Mouse (Mus musculus) heart, embryonic 15.5 days (tissue): Measurements from ENCODE around the gene Rec114. TPM values are rescaled to one million over a fixed set of nuclear protein-coding genes. Genes with fewer than 3 reads are reported as not detected.
A peak's percentile ranks its signal among the peaks of the same experiment; 100 is the strongest.

Source experiments
- ATAC-seq: fragments of 200-750 bp; cut with Nextera tagmentation; replicated peaks from 2 replicates; pipeline ENCODE4 v1.8.0; 2017; ENCODE audit warnings: low read depth, moderate TSS enrichment; ENCODE audit not compliant: insufficient number of reproducible peaks, insufficient read depth, low FRiP score
- H3K27ac ChIP-seq: fragments of 300-500 bp; sonication (generic); 2 replicates; pipeline ENCODE4 v1.5.1; 2015; ENCODE audit warnings: mild to moderate bottlenecking, inconsistent platforms
- H3K27me3 ChIP-seq: fragments of 300-500 bp; sonication (generic); 2 replicates; pipeline ENCODE4 v1.6.1; 2015; ENCODE audit warnings: inconsistent platforms
- H3K36me3 ChIP-seq: fragments of 300-500 bp; sonication (generic); 2 replicates; pipeline ENCODE4 v1.6.1; 2015; ENCODE audit warnings: mild to moderate bottlenecking, inconsistent platforms
- H3K4me1 ChIP-seq: fragments of 300-500 bp; sonication (generic); replicated peaks from 2 replicates; pipeline ENCODE4 v1.6.1; 2015; ENCODE audit warnings: inconsistent platforms
- H3K4me2 ChIP-seq: fragments of 300-500 bp; sonication (generic); 2 replicates; pipeline ENCODE4 v1.6.1; 2015; ENCODE audit warnings: inconsistent platforms, mild to moderate bottlenecking, moderate library complexity
- H3K4me3 ChIP-seq: fragments of 300-500 bp; sonication (generic); 2 replicates; pipeline ENCODE4 v1.5.1; 2015; ENCODE audit warnings: mild to moderate bottlenecking, inconsistent platforms
- H3K9ac ChIP-seq: fragments of 300-500 bp; sonication (generic); 2 replicates; pipeline ENCODE4 v1.6.1; 2015; ENCODE audit warnings: mild to moderate bottlenecking, inconsistent platforms
- H3K9me3 ChIP-seq: fragments of 300-500 bp; sonication (generic); replicated peaks from 2 replicates; pipeline ENCODE4 v1.6.1; 2016; ENCODE audit warnings: inconsistent platforms
- WGBS: fragments of 180-500 bp; shearing (Covaris S2); methylation state at CpG from one replicate; pipeline ENCODE4 v1.1.7; 2015; ENCODE audit warnings: mixed read lengths; 5-methylcytosine and 5-hydroxymethylcytosine counted together
- polyA plus RNA-seq: library from polyadenylated mRNA; unstranded; fragments of >200 nt; fragmentation: Nextera tagmentation; extraction: Ambion mirVana; gene quantifications from 2 replicates; pipeline ENCODE4 v1.2.1, GENCODE M21; 2015

Gene Rec114
- polyA plus RNA-seq = 9.4 and 11.9 TPM in 2 replicates

GRCm38 (mm10) chr9:58743702-58744248 is at the start of gene Rec114:
Gene Rec114, minus strand, starts transcription at chr9:58743964.
- no peak for ATAC-seq
- H3K36me3 ChIP-seq = no peaks in the 10 kb centered on the region
- 0 out of 2 replicates have a peak, but pooled peaks cover 5% of the 10 kb centered on the region for H3K4me1 ChIP-seq
- no peaks in the 10 kb centered on the region for H3K27me3 ChIP-seq
- no peak within 1 kb of the TSS for H3K27ac ChIP-seq
- H3K9me3 ChIP-seq = no peaks in the 10 kb centered on the region
- H3K4me2 ChIP-seq = no peak within 1 kb of the TSS
- WGBS = 88% methylated on average over 3 of the region's 3 CpGs
- H3K4me3 ChIP-seq = no peak within 1 kb of the TSS
- no peak within 1 kb of the TSS for H3K9ac ChIP-seq

GRCm38 (mm10) chr9:58789476-58789875 is 45.7 kb upstream of the Rec114 start:
- H3K4me2 ChIP-seq = no peak overlapping the region
- H3K27me3 ChIP-seq = no peaks in the 10 kb centered on the region
- H3K9ac ChIP-seq = no peak overlapping the region
- no peaks in the 10 kb centered on the region for H3K4me1 ChIP-seq
- 91% methylated on average over 3 of the region's 3 CpGs for WGBS
- no peak overlapping the region for H3K4me3 ChIP-seq
- H3K27ac ChIP-seq = no peak overlapping the region
- ATAC-seq = no peak
- H3K9me3 ChIP-seq = no peaks in the 10 kb centered on the region
- H3K36me3 ChIP-seq = no peaks in the 10 kb centered on the region

- no peak for ATAC-seq
- Histone ChIP-seq H3K36me3 (no peaks in the 10 kb centered on the region), H3K4me1 (no peaks in the 10 kb centered on the region), H3K9me3 (no peaks in the 10 kb centered on the region), H3K4me2 (no peak overlapping the region), H3K27me3 (no peaks in the 10 kb centered on the region), H3K27ac (no peak overlapping the region), H3K4me3 (no peak overlapping the region), H3K9ac (no peak overlapping the region)
- WGBS = 27% methylated on average over 2 of the region's 2 CpGs
These were observed 31.6 kb upstream of the Rec114 start for GRCm38 (mm10) chr9:58775363-58775762.

- H3K9ac ChIP-seq = no peak overlapping the region
- no peak overlapping the region for H3K4me2 ChIP-seq
- H3K27me3 ChIP-seq = no peaks in the 10 kb centered on the region
- no peaks in the 10 kb centered on the region for H3K36me3 ChIP-seq
- 48% methylated on average over 3 of the region's 3 CpGs for WGBS
- H3K9me3 ChIP-seq = no peaks in the 10 kb centered on the region
- no peak overlapping the region for H3K27ac ChIP-seq
- ATAC-seq = no peak
- H3K4me3 ChIP-seq = no peak overlapping the region
- H3K4me1 ChIP-seq = peaks cover 5% of the 10 kb centered on the region; the same call in 1 of the 2 replicates
These were observed 31.0 kb upstream of the Rec114 start for GRCm38 (mm10) chr9:58774761-58775160.

- no peak overlapping the region for H3K4me3 ChIP-seq
- no peaks in the 10 kb centered on the region for H3K36me3 ChIP-seq
- peak overlapping the region; percentile 41 for H3K4me2 ChIP-seq
- no peaks in the 10 kb centered on the region for H3K9me3 ChIP-seq
- no peak for ATAC-seq
- H3K4me1 ChIP-seq = peaks cover 6% of the 10 kb centered on the region; the same call in 1 of the 2 replicates
- H3K9ac ChIP-seq = no peak overlapping the region
- H3K27me3 ChIP-seq = no peaks in the 10 kb centered on the region
- WGBS = 49% methylated on average over 12 of the region's 12 CpGs
- no peak overlapping the region for H3K27ac ChIP-seq
These were observed 26.2 kb upstream of the Rec114 start for GRCm38 (mm10) chr9:58769943-58770342.

- WGBS = 66% methylated on average over 17 of the region's 17 CpGs
- Histone ChIP-seq H3K36me3 (no peaks in the 10 kb centered on the region), H3K4me1 (peaks cover 8% of the 10 kb centered on the region; the same call in 1 of the 2 replicates), H3K4me2 (no peak overlapping the region), H3K9ac (no peak overlapping the region), H3K27me3 (no peaks in the 10 kb centered on the region), H3K9me3 (no peaks in the 10 kb centered on the region), H3K27ac (no peak overlapping the region), H3K4me3 (no peak overlapping the region)
- ATAC-seq = peak; percentile 93
These were observed 23.5 kb upstream of the Rec114 start for GRCm38 (mm10) chr9:58766959-58767955.

- Histone ChIP-seq H3K27ac (no peak overlapping the region), H3K9me3 (no peaks in the 10 kb centered on the region), H3K9ac (no peak overlapping the region), H3K36me3 (no peaks in the 10 kb centered on the region), H3K27me3 (no peaks in the 10 kb centered on the region), H3K4me1 (0 out of 2 replicates have a peak, but pooled peaks cover 2% of the 10 kb centered on the region), H3K4me2 (no peak overlapping the region), H3K4me3 (no peak overlapping the region)
- ATAC-seq = no peak
- WGBS = 59% methylated on average over 5 of the region's 5 CpGs
These were observed 20.6 kb upstream of the Rec114 start for GRCm38 (mm10) chr9:58764354-58764753.

GRCm38 (mm10) chr9:58763114-58763513 is 19.4 kb upstream of the Rec114 start:
- no peaks in the 10 kb centered on the region for H3K27me3 ChIP-seq
- H3K4me1 ChIP-seq = peaks cover 7% of the 10 kb centered on the region
- ATAC-seq = no peak
- no peak overlapping the region for H3K27ac ChIP-seq
- H3K4me2 ChIP-seq = no peak overlapping the region
- no peak overlapping the region for H3K4me3 ChIP-seq
- WGBS = 78% methylated on average over 4 of the region's 4 CpGs
- H3K36me3 ChIP-seq = no peaks in the 10 kb centered on the region
- H3K9ac ChIP-seq = no peak overlapping the region
- no peaks in the 10 kb centered on the region for H3K9me3 ChIP-seq

- no peaks in the 10 kb centered on the region for H3K36me3 ChIP-seq
- H3K27me3 ChIP-seq = no peaks in the 10 kb centered on the region
- H3K27ac ChIP-seq = no peak overlapping the region
- WGBS = 67% methylated on average over 2 of the region's 2 CpGs
- peaks cover 7% of the 10 kb centered on the region for H3K4me1 ChIP-seq
- no peak overlapping the region for H3K4me3 ChIP-seq
- no peaks in the 10 kb centered on the region for H3K9me3 ChIP-seq
- no peak for ATAC-seq
- no peak overlapping the region for H3K4me2 ChIP-seq
- H3K9ac ChIP-seq = no peak overlapping the region
These were observed 18.3 kb upstream of the Rec114 start for GRCm38 (mm10) chr9:58762086-58762485.

GRCm38 (mm10) chr9:58758754-58759153 is 15.0 kb upstream of the Rec114 start:
- Histone ChIP-seq H3K27ac (no peak overlapping the region; the same call in 1 of the 2 replicates), H3K4me2 (0 out of 2 replicates have a peak overlapping the region, but pooled peaks have one; percentile 0), H3K9me3 (no peaks in the 10 kb centered on the region), H3K36me3 (no peaks in the 10 kb centered on the region), H3K9ac (no peak overlapping the region), H3K4me3 (no peak overlapping the region), H3K4me1 (peaks cover 7% of the 10 kb centered on the region), H3K27me3 (no peaks in the 10 kb centered on the region)
- 52% methylated on average over 7 of the region's 7 CpGs for WGBS
- no peak for ATAC-seq

GRCm38 (mm10) chr9:58756371-58757132 is 12.8 kb upstream of the Rec114 start:
- no peak overlapping the region for H3K4me2 ChIP-seq
- H3K36me3 ChIP-seq = no peaks in the 10 kb centered on the region
- 62% methylated on average over 12 of the region's 12 CpGs for WGBS
- H3K27me3 ChIP-seq = no peaks in the 10 kb centered on the region
- H3K4me1 ChIP-seq = peaks cover 5% of the 10 kb centered on the region
- no peaks in the 10 kb centered on the region for H3K9me3 ChIP-seq
- no peak for ATAC-seq
- H3K9ac ChIP-seq = no peak overlapping the region
- H3K4me3 ChIP-seq = no peak overlapping the region
- no peak overlapping the region for H3K27ac ChIP-seq
